Mouse (Mus musculus) testis, adult 2 months (tissue): ENCODE results near the gene Oaz2.

ENCODE experiments used
- CTCF ChIP-seq: fragments of 200-500 bp; IDR thresholded peaks from 2 replicates; pipeline ENCODE4 v1.5.1; 2012; ENCODE audit warnings: low read depth, mild to moderate bottlenecking, inconsistent platforms, low read length, moderate library complexity; ENCODE audit not compliant: control insufficient read depth, insufficient read depth, insufficient replicate concordance
- POLR2A ChIP-seq: fragments of 200-500 bp; IDR thresholded peaks from 2 replicates; pipeline ENCODE4 v1.6.1; 2012; ENCODE audit warnings: low read depth, mild to moderate bottlenecking, inconsistent platforms, low read length, moderate library complexity; ENCODE audit not compliant: control insufficient read depth

DNA sequence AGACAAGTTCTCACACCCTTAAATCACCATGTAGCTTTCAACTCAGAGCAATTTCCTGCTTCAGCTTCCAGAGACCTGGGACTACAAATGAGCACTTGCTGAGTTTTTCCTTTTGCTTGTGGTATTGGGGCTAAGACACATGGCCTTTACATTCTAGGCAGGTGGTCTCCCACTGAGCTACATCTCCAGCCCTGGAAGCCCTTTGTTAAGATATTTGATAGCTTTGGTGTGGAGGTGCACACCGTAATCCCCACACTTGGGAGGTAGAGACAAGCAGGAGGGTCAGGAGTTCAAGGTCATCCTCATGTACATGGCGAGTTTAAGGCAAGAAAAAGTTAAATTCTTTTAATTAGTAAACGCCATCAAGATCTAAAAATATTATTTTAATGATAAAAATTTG is 14.4 kb downstream of the Oaz2 start:
- TF ChIP-seq CTCF (no peak), POLR2A (no peak)
